Mouse (Mus musculus) left cerebral cortex, adult 11 months (tissue): Measurements from ENCODE around the gene Slc16a13.

Experiments
- DNase-seq: peaks from one replicate; pipeline ENCODE4 v3.0.0; 2022; ENCODE audit warnings: low spot score

The Slc16a13 gene

DNA sequence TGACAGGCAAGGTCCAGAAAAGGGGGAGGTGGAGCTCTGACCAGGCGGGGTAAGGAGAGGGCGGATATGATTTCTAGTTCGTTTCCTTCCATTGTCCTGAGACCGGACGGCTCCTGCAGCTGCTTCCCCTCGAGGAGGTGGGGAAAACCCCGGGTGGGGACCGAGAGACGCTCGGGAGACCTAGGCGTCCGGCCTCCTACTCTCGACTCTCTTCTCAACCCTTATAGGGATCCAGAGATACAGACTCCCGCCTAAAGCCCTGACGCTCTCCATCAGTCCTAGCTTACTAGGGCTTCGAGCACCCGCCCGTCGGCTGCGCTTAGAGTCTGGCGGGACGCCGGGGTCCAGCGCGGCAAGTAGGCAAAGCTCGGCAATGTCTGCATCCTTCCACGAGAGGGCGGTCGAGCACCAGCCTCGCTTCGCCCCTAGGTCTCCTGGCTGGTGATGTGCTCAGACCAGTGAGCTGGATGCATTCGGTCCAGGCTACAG is 9.4 kb upstream of the Slc16a13 start:
- no peak for DNase-seq

DNA sequence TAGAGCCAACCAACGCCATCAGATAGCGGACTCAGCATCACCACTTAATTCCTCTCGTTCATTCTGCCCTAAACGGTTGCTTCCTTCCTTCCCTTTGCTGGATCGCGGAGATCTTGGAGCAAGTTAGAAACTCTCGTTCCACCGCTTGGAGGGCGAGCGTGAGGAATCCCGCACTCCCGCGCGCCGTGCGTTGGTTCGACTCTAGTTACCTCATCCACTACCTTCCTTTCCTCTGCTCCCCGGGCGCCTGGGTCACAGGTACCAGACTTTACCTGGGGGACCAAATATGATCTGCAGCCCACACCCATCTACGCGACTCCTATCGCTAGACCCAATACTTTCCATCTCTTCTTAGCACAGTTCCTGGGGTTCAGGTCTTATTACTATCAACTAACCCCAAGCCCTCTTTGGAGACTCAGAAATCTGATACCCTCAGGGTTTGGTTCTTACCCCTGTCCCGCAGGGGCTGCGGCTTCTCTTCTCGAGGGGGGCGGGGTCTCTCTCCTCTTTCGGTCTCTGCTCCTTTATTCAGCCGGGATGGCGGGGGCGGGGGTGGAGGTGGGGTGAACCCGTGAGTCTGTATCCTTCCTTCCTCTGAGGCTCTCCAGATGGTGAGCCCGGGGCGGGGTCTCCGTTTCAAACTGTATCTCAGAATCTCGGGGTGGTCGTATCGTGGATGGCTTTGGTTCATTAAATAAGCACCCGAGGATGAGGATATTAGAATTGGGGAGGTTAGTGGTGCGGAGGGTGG is 8.6 kb upstream of the Slc16a13 start, which contains the start of gene Bcl6b:
TSS of gene Bcl6b (minus strand) at position 539 of the 751 bp plus-strand sequence.
- no peak for DNase-seq

- no peak for DNase-seq
These were observed 8.0 kb upstream of the Slc16a13 start for GRCm38 (mm10) chr11:70228828-70229227.

DNA sequence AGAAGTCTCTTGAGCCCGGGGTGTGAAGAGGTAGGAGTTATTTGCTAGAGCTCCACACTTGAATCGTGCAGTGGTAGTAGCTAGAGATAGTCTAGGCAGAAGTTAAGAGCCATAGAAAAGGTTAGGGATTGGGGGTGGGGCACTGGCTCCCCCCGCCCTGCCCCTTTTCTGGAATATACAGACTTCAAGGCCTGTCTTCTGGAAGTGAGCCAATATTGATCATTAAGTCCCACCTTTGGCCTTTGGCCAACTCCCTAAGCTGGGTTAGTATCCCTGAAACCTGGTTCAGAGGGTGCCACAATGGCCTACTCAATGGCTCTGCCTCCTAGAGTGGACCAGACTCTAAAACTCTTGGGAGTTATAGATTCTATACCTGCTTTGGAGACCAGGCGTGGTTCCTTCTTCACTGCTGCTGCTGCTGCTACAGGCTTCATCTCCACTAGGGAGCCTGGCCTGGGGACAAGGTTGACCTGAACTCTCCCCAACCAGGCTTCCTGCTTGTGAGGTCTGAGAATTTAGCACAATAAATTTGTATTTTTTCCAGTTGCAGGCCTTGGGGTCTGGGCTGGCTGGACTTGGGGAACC is 6.9 kb upstream of the Slc16a13 start:
- DNase-seq, result no peak

DNA sequence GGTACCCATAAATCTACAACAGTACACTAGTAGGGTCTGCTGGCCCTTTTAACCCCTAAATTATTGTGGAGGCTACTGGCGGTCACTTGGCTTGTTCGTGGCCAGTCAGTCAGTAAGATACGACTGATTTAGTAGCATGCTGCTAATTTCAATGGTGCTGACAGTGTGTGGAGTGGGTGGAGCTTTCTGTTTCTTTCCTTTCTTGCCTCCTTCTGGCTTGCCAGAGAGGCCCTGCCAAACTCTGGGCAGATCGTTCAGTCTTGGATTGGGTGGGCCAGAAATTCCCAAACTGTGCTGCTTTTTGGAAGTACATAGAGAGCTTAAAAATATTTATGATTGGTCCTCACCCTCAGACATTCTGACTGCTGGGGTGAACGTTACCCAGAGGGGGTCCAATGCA is 6.3 kb upstream of the Slc16a13 start:
- no peak for DNase-seq

DNA sequence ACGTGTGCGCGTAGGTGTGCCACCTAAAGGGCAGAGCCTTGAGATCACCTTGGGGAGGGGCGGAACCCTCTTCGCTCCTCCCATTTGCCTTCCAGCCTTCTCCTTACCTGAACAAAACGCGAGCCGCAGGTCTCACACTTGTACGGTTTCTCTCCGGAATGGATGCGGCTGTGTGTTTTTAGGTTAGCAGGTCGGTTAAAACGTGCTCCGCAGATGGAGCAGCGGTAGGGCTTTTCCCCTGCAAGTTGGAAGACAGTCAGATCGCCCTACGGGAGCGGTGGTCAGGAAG is 5.7 kb upstream of the Slc16a13 start:
- no peak for DNase-seq

DNA sequence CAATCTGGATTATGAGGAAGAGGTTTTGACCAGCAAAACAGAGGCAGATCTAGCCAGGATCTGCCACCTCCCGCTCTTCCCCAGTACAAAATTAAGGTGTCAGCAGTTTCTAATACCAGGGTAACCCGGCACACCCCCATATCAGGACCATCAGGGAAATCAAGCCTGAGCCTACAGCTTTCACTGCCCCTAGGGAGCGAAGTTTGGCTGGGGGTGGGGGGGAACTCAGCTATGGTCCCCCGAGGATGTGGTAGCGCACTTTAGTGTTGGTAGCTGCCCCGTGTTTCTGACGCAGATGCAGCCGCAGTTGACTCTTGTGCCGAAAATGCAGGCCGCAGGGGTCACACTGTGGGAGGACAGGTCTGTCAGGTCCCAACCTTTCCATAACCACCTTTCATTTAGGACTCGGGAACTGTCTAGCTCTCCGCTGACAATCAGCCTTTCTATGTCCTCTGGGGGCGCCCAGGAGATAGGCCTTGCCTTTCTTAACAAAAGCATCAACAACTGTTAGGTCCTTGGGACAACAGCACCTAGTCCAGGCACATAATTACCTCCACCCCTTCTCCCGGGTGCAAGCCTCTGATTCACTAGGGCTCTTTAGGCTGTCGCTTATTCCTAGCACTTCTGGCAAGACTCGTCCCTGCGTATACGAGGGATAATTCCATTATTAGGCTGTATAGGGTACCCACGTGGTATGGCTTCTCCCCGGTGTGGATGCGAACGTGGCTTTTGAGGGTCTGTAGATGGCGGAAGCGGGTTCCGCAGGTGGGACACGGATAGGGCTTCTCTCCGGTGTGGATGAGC is 5.1 kb upstream of the Slc16a13 start:
- DNase-seq, result no peak

GRCm38 (mm10) chr11:70223724-70224123 is 2.9 kb upstream of the Slc16a13 start:
- no peak for DNase-seq

GRCm38 (mm10) chr11:70221603-70222500 is 988 bp upstream of the Slc16a13 start:
- no peak for DNase-seq

DNA sequence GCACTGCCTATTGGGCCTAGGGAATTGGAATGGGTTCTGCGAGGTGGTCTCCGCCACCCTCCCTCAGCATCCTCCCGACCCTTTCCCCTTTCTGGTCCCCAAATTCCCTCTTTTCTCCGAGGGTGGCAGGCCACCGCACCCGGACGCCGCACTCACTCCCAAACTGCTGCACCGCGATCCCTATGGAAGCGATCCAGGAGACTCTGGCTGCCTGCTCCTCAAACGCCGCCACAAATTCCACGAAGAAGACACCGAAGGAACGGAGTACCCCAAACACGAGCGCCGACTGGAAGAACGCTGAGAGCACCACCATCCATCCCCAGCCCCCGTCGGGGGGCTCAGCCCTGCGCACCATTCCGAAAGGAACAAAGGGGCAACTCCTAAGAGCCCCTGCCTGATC is 541 bp downstream of the Slc16a13 start:
- no peak for DNase-seq

GRCm38 (mm10) chr11:70219873-70220272 is 991 bp downstream of the Slc16a13 start:
- DNase-seq, result no peak

- DNase-seq, result no peak
These were observed 2.0 kb downstream of the Slc16a13 start for GRCm38 (mm10) chr11:70218741-70219470.

DNA sequence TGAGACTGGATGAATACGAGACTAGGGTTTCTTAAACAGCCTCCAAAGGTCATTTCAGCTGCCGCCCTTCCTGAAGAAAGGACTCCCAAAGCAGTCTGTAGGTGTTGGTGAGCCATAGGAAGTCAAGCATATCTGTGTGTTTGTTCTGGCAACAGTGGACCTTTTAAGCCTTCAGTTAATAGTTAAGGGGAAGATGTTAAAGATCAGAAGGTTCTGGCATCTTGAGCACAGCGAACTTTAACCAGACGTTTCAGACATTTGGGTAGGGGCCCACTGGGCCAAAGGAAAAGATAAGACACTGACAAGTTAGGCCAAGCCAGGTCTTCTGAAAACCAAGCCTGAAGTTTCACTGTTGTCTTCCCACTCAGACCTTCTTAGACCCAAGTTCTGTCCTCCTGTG is 2.8 kb downstream of the Slc16a13 start:
- DNase-seq, result no peak

DNA sequence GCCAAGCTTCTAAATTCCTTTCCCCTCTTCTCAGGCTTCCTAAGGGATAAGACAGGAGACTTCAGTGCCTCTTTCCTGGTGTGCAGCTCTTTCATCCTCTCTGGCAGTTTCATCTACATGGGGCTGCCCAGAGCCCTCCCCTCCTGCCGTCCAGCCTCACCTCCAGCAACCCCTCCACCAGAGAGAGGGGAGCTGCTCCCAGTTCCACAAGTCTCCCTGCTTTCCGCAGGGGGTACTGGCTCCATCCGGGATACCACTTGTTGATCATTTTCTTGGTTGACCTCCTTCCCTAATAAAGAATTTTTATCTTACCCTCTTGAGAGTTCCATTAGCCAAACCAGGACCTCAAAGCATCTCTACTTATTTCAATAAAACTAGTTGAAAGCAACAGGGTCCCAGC is 4.8 kb downstream of the Slc16a13 start:
- DNase-seq, result no peak

DNA sequence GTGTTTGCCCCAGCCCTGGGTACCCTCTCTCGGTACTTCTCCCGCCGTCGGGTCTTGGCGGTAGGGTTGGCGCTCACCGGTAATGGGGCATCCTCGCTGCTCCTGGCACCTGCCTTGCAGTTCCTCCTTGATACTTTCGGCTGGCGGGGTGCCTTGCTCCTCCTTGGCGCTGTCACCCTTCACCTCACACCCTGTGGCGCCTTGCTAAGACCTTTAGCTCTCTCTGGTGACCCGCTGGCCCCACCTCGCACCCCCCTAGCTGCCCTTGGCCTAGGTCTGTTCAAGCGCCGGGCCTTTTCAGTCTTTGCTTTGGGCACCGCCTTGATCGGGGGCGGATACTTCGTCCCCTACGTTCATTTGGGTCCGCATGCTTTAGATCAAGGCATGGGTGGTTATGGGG is 5.6 kb downstream of the Slc16a13 start:
- DNase-seq, result no peak

GRCm38 (mm10) chr11:70214856-70215209 is 6.0 kb downstream of the Slc16a13 start:
- DNase-seq, result no peak

DNA sequence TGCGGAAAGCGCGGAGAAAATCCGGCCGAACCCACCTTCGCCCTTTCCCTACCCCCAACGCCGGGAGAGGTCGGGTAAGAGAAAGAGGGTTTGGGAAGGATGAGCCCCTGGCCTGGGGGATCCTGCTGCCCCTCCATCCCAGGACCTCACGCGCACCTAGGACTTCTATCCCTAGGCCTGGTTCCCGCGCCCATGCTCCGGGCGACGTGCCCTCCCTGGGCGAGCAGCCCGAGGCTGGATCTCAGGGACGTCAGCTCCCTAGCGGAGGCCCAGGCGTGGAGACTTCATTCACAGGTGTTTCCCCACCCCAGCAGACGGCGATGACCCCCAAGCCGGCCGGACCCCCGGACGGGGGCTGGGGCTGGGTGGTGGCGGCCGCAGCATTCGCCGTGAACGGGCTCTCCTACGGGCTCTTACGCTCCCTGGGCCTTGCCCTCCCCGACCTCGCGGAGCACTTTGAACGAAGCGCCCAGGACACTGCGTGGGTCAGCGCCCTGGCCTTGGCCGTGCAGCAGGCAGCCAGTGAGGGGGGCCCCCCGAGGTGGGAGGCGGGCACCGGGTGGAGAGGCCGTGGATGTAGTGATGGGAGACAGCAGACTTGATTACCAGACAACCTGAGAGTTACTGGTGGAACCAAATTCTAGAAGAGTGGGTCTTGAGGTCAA is 6.5 kb downstream of the Slc16a13 start:
- DNase-seq, result no peak

GRCm38 (mm10) chr11:70213736-70214135 is 7.1 kb downstream of the Slc16a13 start:
- DNase-seq, result no peak

- no peak for DNase-seq
These were observed 8.0 kb downstream of the Slc16a13 start for GRCm38 (mm10) chr11:70212896-70213295.

GRCm38 (mm10) chr11:70212423-70212822 is 8.4 kb downstream of the Slc16a13 start, which contains the start of gene Slc16a11:
TSS of gene Slc16a11 (plus strand) at chr11:70212752.
- DNase-seq, result no peak

DNA sequence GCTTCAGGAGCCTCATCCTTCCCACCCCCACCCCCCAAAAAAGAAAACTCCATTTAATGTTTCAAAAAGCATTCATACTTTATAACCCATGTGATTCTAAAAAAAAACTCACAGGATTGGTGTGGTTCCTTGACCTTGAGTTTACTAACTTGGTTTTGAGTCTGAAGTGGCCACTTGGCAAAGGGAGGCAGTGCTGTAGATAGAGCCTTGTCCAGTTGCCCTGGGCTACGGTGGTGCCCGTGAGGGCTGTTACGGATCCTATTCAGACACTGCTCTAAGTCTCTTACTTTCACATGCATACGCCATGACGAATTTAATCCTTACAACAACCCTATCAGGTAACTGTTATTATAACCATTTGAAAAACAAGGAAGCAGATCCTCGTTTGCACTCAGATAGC is 8.9 kb downstream of the Slc16a13 start:
- no peak for DNase-seq
